Mouse (Mus musculus): Measurements from ENCODE around the gene Adgrd1.

- TF ChIP-seq CTCF (IDR thresholded peaks at IDR 0.05; ENCODE audit: low read depth) = no peak
- no peak for TF ChIP-seq EP300 (IDR thresholded peaks at IDR 0.05; ENCODE audit: low read depth)
Measured at GRCm38 (mm10) chr5:129146892-129147509, 50.5 kb downstream of the Adgrd1 start.
